Mouse (Mus musculus) cerebellum, adult 18-20 months (tissue): ENCODE data around the gene Klhl31.

Source experiments
- DNase-seq, 2 experiments: peaks; one replicate each; pipeline ENCODE4 v3.0.0; 2021

Gene Klhl31

GRCm38 (mm10) chr9:77628676-77629075 lies 7.6 kb upstream of the Klhl31 start:
- no peak for DNase-seq

- no peak for DNase-seq
These were observed 6.6 kb upstream of the Klhl31 start for GRCm38 (mm10) chr9:77629708-77630107.

- DNase-seq, result no peak
These were observed 5.5 kb upstream of the Klhl31 start for GRCm38 (mm10) chr9:77630764-77631163.

- DNase-seq, result no peak
These were observed 3.9 kb upstream of the Klhl31 start for GRCm38 (mm10) chr9:77632432-77632831.

GRCm38 (mm10) chr9:77636003-77636402 lies 297 bp upstream of the Klhl31 start:
- no peak for DNase-seq

GRCm38 (mm10) chr9:77637357-77637756 lies 1.1 kb downstream of the Klhl31 start:
- no peak for DNase-seq

- no peak for DNase-seq
These were observed 8.9 kb downstream of the Klhl31 start for GRCm38 (mm10) chr9:77645176-77645575.

- DNase-seq, result no peak
These were observed 15.5 kb downstream of the Klhl31 start for GRCm38 (mm10) chr9:77651847-77652246.

- DNase-seq, result no peak
These were observed 17.6 kb downstream of the Klhl31 start for GRCm38 (mm10) chr9:77653907-77654306.

- peak; percentile 26 to 29 for DNase-seq
These were observed 19.1 kb downstream of the Klhl31 start for GRCm38 (mm10) chr9:77655181-77655934.

GRCm38 (mm10) chr9:77655935-77656288 lies 19.6 kb downstream of the Klhl31 start:
- DNase-seq, result peak; percentile 49 to 54

GRCm38 (mm10) chr9:77662917-77663316 lies 26.6 kb downstream of the Klhl31 start:
- DNase-seq, result no peak

- DNase-seq, result no peak
These were observed 33.8 kb downstream of the Klhl31 start for GRCm38 (mm10) chr9:77670095-77670494.

- DNase-seq, result no peak
These were observed 34.7 kb downstream of the Klhl31 start for GRCm38 (mm10) chr9:77671004-77671403.

- no peak for DNase-seq
These were observed 36.9 kb downstream of the Klhl31 start for GRCm38 (mm10) chr9:77673218-77673617.

GRCm38 (mm10) chr9:77673986-77674385 lies 37.7 kb downstream of the Klhl31 start:
- DNase-seq, result no peak

GRCm38 (mm10) chr9:77684938-77685337 lies 48.6 kb downstream of the Klhl31 start:
- DNase-seq, result no peak

GRCm38 (mm10) chr9:77685825-77686500 lies 49.7 kb downstream of the Klhl31 start:
- no peak for DNase-seq

- no peak for DNase-seq
These were observed 56.4 kb downstream of the Klhl31 start for GRCm38 (mm10) chr9:77692707-77693106.

GRCm38 (mm10) chr9:77693405-77693804 lies 57.1 kb downstream of the Klhl31 start:
- no peak for DNase-seq

- no peak for DNase-seq
These were observed 59.3 kb downstream of the Klhl31 start for GRCm38 (mm10) chr9:77695586-77695985.

- no peak for DNase-seq
These were observed 67.2 kb downstream of the Klhl31 start for GRCm38 (mm10) chr9:77703476-77703875.

GRCm38 (mm10) chr9:77704108-77704507 lies 67.8 kb downstream of the Klhl31 start:
- no peak for DNase-seq

- DNase-seq, result no peak
These were observed 70.2 kb downstream of the Klhl31 start for GRCm38 (mm10) chr9:77706515-77706914.
